16 mouse cellular contexts compared by ENCODE assay signal in genomic region chr10:127754566-127755166, GRCm38 (mm10). TPM values are rescaled to one million over a fixed set of nuclear protein-coding genes. Genes with fewer than 3 reads are reported as not detected.
A peak's percentile ranks its signal among the peaks of the same experiment; 100 is the strongest.
DNase-seq lines count a peak whose midpoint lies in the region; ATAC-seq and TF ChIP-seq lines count a peak whose summit lies in the region.
"Had no signal": no experiment of that assay in that cellular context is flagged by ENCODE, and none has a peak within 500 bp of the region (broad histone marks: within the 10 kb centered on the region; RNA-seq: fewer than 3 reads in every experiment).

No protein-coding gene starts in this region.

- no peaks in the 10 kb centered on the region for H3K36me3 ChIP-seq in lung, embryonic 15.5 days
- 0 out of 2 replicates have a peak, but pooled peaks cover 3% of the 10 kb centered on the region for H3K36me3 ChIP-seq in heart, embryonic 12.5 days
- no peaks in the 10 kb centered on the region for H3K36me3 ChIP-seq in intestine, embryonic 16.5 days (ENCODE audit: control insufficient read depth, insufficient read depth, low read length)
- H3K36me3 ChIP-seq: midbrain, embryonic 12.5 days; neural tube, embryonic 12.5 days had no signal

- TF ChIP-seq CTCF in lung, adult 2 months (IDR thresholded peaks at IDR 0.05; ENCODE audit: insufficient read depth, low read length): no peak

- H3K27me3 ChIP-seq in lung, embryonic 15.5 days: no peaks in the 10 kb centered on the region
- H3K27me3 ChIP-seq in heart, embryonic 12.5 days (replicated peaks): no peaks in the 10 kb centered on the region
- H3K27me3 ChIP-seq in intestine, embryonic 16.5 days (replicated peaks; ENCODE audit: control insufficient read depth, insufficient read depth, low read length): no peaks in the 10 kb centered on the region
- H3K27me3 ChIP-seq: limb, embryonic 13.5 days; midbrain, embryonic 12.5 days; neural tube, embryonic 12.5 days had no signal

- H3K4me2 ChIP-seq in lung, embryonic 15.5 days: no peak overlapping the region
- H3K4me2 ChIP-seq in heart, embryonic 12.5 days: no peak overlapping the region
- no peak overlapping the region for H3K4me2 ChIP-seq in intestine, embryonic 16.5 days (ENCODE audit: low read depth, low read length)
- H3K4me2 ChIP-seq: limb, embryonic 13.5 days; midbrain, embryonic 12.5 days; neural tube, embryonic 12.5 days had no signal

- no peak overlapping the region for H3K4me3 ChIP-seq in lung, embryonic 15.5 days
- H3K4me3 ChIP-seq in lung, adult 2 months (replicated peaks; ENCODE audit: extremely low read depth, low read depth, low read length): no peak overlapping the region
- H3K4me3 ChIP-seq in heart, embryonic 12.5 days: no peak overlapping the region
- no peak overlapping the region for H3K4me3 ChIP-seq in intestine, embryonic 16.5 days (ENCODE audit: low read length)
- H3K4me3 ChIP-seq: limb, embryonic 13.5 days; midbrain, embryonic 12.5 days; neural tube, embryonic 12.5 days had no signal

- 44% methylated on average over 6 of the region's 6 CpGs for WGBS in lung, embryonic 15.5 days
- 42% methylated on average over 6 of the region's 6 CpGs for WGBS in lung, adult 2 months
- 65% methylated on average over 6 of the region's 6 CpGs for WGBS in heart, embryonic 12.5 days
- 65% methylated on average over 6 of the region's 6 CpGs for WGBS in intestine, embryonic 16.5 days

- H3K4me1 ChIP-seq in lung, embryonic 15.5 days: peaks cover 12% of the 10 kb centered on the region
- H3K4me1 ChIP-seq in lung, adult 2 months (ENCODE audit: control insufficient read depth, insufficient read depth, low read length): peaks cover 19% of the 10 kb centered on the region
- peaks cover 25% of the 10 kb centered on the region; the same call in 1 of the 2 replicates for H3K4me1 ChIP-seq in heart, embryonic 12.5 days (replicated peaks)
- 0 out of 2 replicates have a peak, but pooled peaks cover 2% of the 10 kb centered on the region for H3K4me1 ChIP-seq in intestine, embryonic 16.5 days (ENCODE audit: control insufficient read depth, insufficient read depth, low read length)

- H3K9ac ChIP-seq in lung, embryonic 15.5 days: no peak overlapping the region
- no peak overlapping the region for H3K9ac ChIP-seq in heart, embryonic 12.5 days
- no peak overlapping the region for H3K9ac ChIP-seq in intestine, embryonic 16.5 days (ENCODE audit: low read depth, low read length)
- H3K9ac ChIP-seq: limb, embryonic 13.5 days; midbrain, embryonic 12.5 days; neural tube, embryonic 12.5 days had no signal

- DNase-seq in lung, adult 2 months: no peak
- peak; percentile 72 to 80 for DNase-seq in kidney, postnatal 36 days
- no peak for DNase-seq in left cerebral cortex, adult 8-10 months (ENCODE audit: low spot score in 2 of 2)
- no peak for DNase-seq in layer of hippocampus, postnatal 25 days (ENCODE audit: extremely low spot score in 1 of 2, low spot score in 1 of 2)
- DNase-seq: cerebellum, adult 18-20 months; right cerebral cortex, postnatal 25 days; thymus, adult 2 months had no signal

- peak overlapping the region; percentile 58 for H3K27ac ChIP-seq in lung, embryonic 15.5 days
- peak overlapping the region; percentile 72 for H3K27ac ChIP-seq in heart, embryonic 12.5 days (ENCODE audit: poor library complexity, severe bottlenecking)
- H3K27ac ChIP-seq in intestine, embryonic 16.5 days (ENCODE audit: low read length): no peak overlapping the region
- H3K27ac ChIP-seq: limb, embryonic 13.5 days; midbrain, embryonic 12.5 days; neural tube, embryonic 12.5 days had no signal

- no peaks in the 10 kb centered on the region for H3K9me3 ChIP-seq in lung, embryonic 15.5 days
- peaks cover 6% of the 10 kb centered on the region; the same call in 1 of the 2 replicates for H3K9me3 ChIP-seq in heart, embryonic 12.5 days (replicated peaks)
- H3K9me3 ChIP-seq in intestine, embryonic 16.5 days (ENCODE audit: control insufficient read depth, low read length): no peaks in the 10 kb centered on the region
- H3K9me3 ChIP-seq: limb, embryonic 13.5 days; midbrain, embryonic 12.5 days had no signal

- no peak for ATAC-seq in lung, embryonic 15.5 days (ENCODE audit: borderline replicate concordance, extremely low read depth, low FRiP score, low TSS enrichment)
- 0 out of 2 replicates have a peak, but pooled peaks have one; percentile 37 for ATAC-seq in heart, embryonic 12.5 days (ENCODE audit: insufficient number of reproducible peaks, low FRiP score)
- ATAC-seq in intestine, embryonic 16.5 days: no peak

- no peak for TF ChIP-seq POLR2A in lung, adult 2 months (IDR thresholded peaks at IDR 0.05; ENCODE audit: borderline replicate concordance, extremely low read depth, low read depth, low read length)

RNA-seq across cellular contexts. Expression of gene Gpr182, which starts 3.1 kb away (rescaled TPM):
- 10.4 and 11.8 TPM in 2 replicates for polyA plus RNA-seq in lung, embryonic 15.5 days (2015; fragmentation: Nextera tagmentation; extraction: Ambion mirVana)
- polyA plus RNA-seq in lung, adult 2 months (2012; rRNA removed): 31.1 and 51.3 TPM in 2 replicates
- polyA plus RNA-seq in heart, embryonic 12.5 days (2016; fragmentation: Nextera tagmentation; extraction: Ambion mirVana): 22.2 and 23.4 TPM in 2 replicates
- 1 to 10 TPM; 2.0 to 3.1 (median 2.6) TPM for total RNA-seq in left cerebral cortex, adult 8-10 months (2022)
- polyA plus RNA-seq in intestine, embryonic 16.5 days (2015; fragmentation: Nextera tagmentation; extraction: Ambion mirVana): 2.1 and 2.2 TPM in 2 replicates
- 1 to 10 TPM in 1 of 2 experiments, under 1 TPM in 1; 0.74 to 1.4 TPM for total RNA-seq in layer of hippocampus, postnatal 25 days (2021)
- total RNA-seq: hematopoietic stem cell, adult 5-6 weeks had no signal

RNA-seq across cellular contexts. Expression of gene Rdh1, which starts 4.9 kb away (rescaled TPM):
- not detected in 2 replicates for polyA plus RNA-seq in lung, embryonic 15.5 days (2015; fragmentation: Nextera tagmentation; extraction: Ambion mirVana)
- polyA plus RNA-seq in lung, adult 2 months (2012; rRNA removed): 0.05 and 0.11 TPM in 2 replicates
- not detected in 2 replicates for polyA plus RNA-seq in heart, embryonic 12.5 days (2016; fragmentation: Nextera tagmentation; extraction: Ambion mirVana)
- total RNA-seq in left cerebral cortex, adult 8-10 months (2022): under 1 TPM; 0.13 to 0.30 (median 0.16) TPM
- polyA plus RNA-seq in intestine, embryonic 16.5 days (2015; fragmentation: Nextera tagmentation; extraction: Ambion mirVana): 0.05 TPM in 2 replicates
- under 1 TPM; 0.12 to 0.14 TPM for total RNA-seq in layer of hippocampus, postnatal 25 days (2021)
- total RNA-seq: hematopoietic stem cell, adult 5-6 weeks had no signal
- polyA plus RNA-seq: limb, embryonic 13.5 days had no signal

RNA-seq across cellular contexts. Expression of gene Rdh16f1, which starts 4.9 kb away (rescaled TPM):
- 0.15 TPM in 1 of 2 replicates, not detected in the other for polyA plus RNA-seq in lung, embryonic 15.5 days (2015; fragmentation: Nextera tagmentation; extraction: Ambion mirVana)
- 0.07 and 0.14 TPM in 2 replicates for polyA plus RNA-seq in lung, adult 2 months (2012; rRNA removed)
- not detected in 2 replicates for polyA plus RNA-seq in heart, embryonic 12.5 days (2016; fragmentation: Nextera tagmentation; extraction: Ambion mirVana)
- total RNA-seq in left cerebral cortex, adult 8-10 months (2022): 1 to 10 TPM in 1 of 4 experiments, under 1 TPM in 2, not detected in 1; 0.72 to 1.9 (median 0.96) TPM
- 0.17 TPM in 1 of 2 replicates, not detected in the other for polyA plus RNA-seq in intestine, embryonic 16.5 days (2015; fragmentation: Nextera tagmentation; extraction: Ambion mirVana)
- under 1 TPM in 1 of 2 experiments, not detected in 1; 0.42 TPM for total RNA-seq in layer of hippocampus, postnatal 25 days (2021)
- total RNA-seq: ES-E14; hematopoietic stem cell, adult 5-6 weeks had no signal
- polyA plus RNA-seq: embryonic facial prominence, embryonic 14.5 days; limb, embryonic 13.5 days; neural tube, embryonic 12.5 days; thymus, adult 2 months had no signal

RNA-seq across cellular contexts. Expression of gene Zbtb39, which starts 15.3 kb away (rescaled TPM):
- 2.9 and 3.1 TPM in 2 replicates for polyA plus RNA-seq in lung, embryonic 15.5 days (2015; fragmentation: Nextera tagmentation; extraction: Ambion mirVana)
- polyA plus RNA-seq in lung, adult 2 months (2012; rRNA removed): 8.7 and 10.5 TPM in 2 replicates
- 2.5 TPM in 2 replicates for polyA plus RNA-seq in heart, embryonic 12.5 days (2016; fragmentation: Nextera tagmentation; extraction: Ambion mirVana)
- 10 to 100 TPM in 2 of 4 experiments, 1 to 10 TPM in 2; 9.9 to 11.4 (median 10.1) TPM for total RNA-seq in left cerebral cortex, adult 8-10 months (2022)
- polyA plus RNA-seq in intestine, embryonic 16.5 days (2015; fragmentation: Nextera tagmentation; extraction: Ambion mirVana): 1.6 TPM in 2 replicates
- 10 to 100 TPM in 1 of 2 experiments, 1 to 10 TPM in 1; 9.9 to 10.1 TPM for total RNA-seq in layer of hippocampus, postnatal 25 days (2021)

RNA-seq across cellular contexts. Expression of gene Rdh9, which starts 21.5 kb away (rescaled TPM):
- polyA plus RNA-seq in lung, embryonic 15.5 days (2015; fragmentation: Nextera tagmentation; extraction: Ambion mirVana): 0.15 TPM in 1 of 2 replicates, not detected in the other
- polyA plus RNA-seq in lung, adult 2 months (2012; rRNA removed): 0.17 TPM in 1 of 2 replicates, not detected in the other
- polyA plus RNA-seq in heart, embryonic 12.5 days (2016; fragmentation: Nextera tagmentation; extraction: Ambion mirVana): 0.06 and 0.10 TPM in 2 replicates
- 1 to 10 TPM in 1 of 4 experiments, not detected in 3; 1.7 TPM for total RNA-seq in left cerebral cortex, adult 8-10 months (2022)
- polyA plus RNA-seq in intestine, embryonic 16.5 days (2015; fragmentation: Nextera tagmentation; extraction: Ambion mirVana): 0.26 TPM in 1 of 2 replicates, not detected in the other
- under 1 TPM in 1 of 2 experiments, not detected in 1; 0.47 TPM for total RNA-seq in layer of hippocampus, postnatal 25 days (2021)
- polyA plus RNA-seq: midbrain, embryonic 12.5 days had no signal

Comparison
In these comparisons a context has a peak if more than half of its experiments do, and no peak if none do; other contexts are left out.
1. DNase-seq: peak in kidney, postnatal 36 days (2 of 2); none in lung, adult 2 months (single experiment), left cerebral cortex, adult 8-10 months (0 of 2) and layer of hippocampus, postnatal 25 days (0 of 2).